Comparison of ENCODE assay signal across 17 mouse cellular contexts in genomic region chr5:72826445-72826844, GRCm38 (mm10).
"Had no signal": no experiment of that assay in that cellular context is flagged by ENCODE, and none has a peak within 500 bp of the region (broad histone marks: within the 10 kb centered on the region; RNA-seq: fewer than 3 reads in every experiment).

No protein-coding gene starts in this region.

- H3K9ac ChIP-seq: lung, embryonic 15.5 days; midbrain, embryonic 12.5 days; neural tube, embryonic 12.5 days; stomach, embryonic 15.5 days had no signal

- H3K4me2 ChIP-seq: lung, embryonic 15.5 days; midbrain, embryonic 12.5 days; neural tube, embryonic 12.5 days; stomach, embryonic 15.5 days had no signal

- H3K27me3 ChIP-seq: lung, embryonic 15.5 days; megakaryocyte, embryonic 14.5 days; midbrain, embryonic 12.5 days; neural tube, embryonic 12.5 days; stomach, embryonic 15.5 days had no signal

- H3K27ac ChIP-seq: lung, embryonic 15.5 days; macrophage; midbrain, embryonic 12.5 days; neural tube, embryonic 12.5 days; stomach, embryonic 15.5 days; stomach, postnatal 0 days had no signal

- ATAC-seq: lung, postnatal 0 days; midbrain, embryonic 16.5 days had no signal

- H3K9me3 ChIP-seq: lung, embryonic 15.5 days; megakaryocyte, embryonic 14.5 days; midbrain, embryonic 12.5 days; neural tube, embryonic 12.5 days; stomach, embryonic 15.5 days had no signal

- H3K36me3 ChIP-seq: lung, embryonic 15.5 days; midbrain, embryonic 12.5 days; neural tube, embryonic 12.5 days; stomach, embryonic 15.5 days had no signal

- H3K4me3 ChIP-seq: lung, embryonic 15.5 days; megakaryocyte, embryonic 14.5 days; midbrain, embryonic 12.5 days; neural tube, embryonic 12.5 days; stomach, embryonic 15.5 days had no signal

- H3K4me1 ChIP-seq: lung, embryonic 15.5 days; midbrain, embryonic 12.5 days; neural tube, embryonic 12.5 days; stomach, embryonic 15.5 days had no signal

- DNase-seq: lung, adult 2 months; lung, postnatal 14 days; lung, postnatal 36 days; midbrain, embryonic 14.5 days; right cerebral cortex, postnatal 14 days; thymus, adult 2 months; thymus, postnatal 25 days; thymus, postnatal 4 days had no signal
